Mouse (Mus musculus): ENCODE data around the gene P4hb. TPM values are rescaled to one million over a fixed set of nuclear protein-coding genes. Genes with fewer than 3 reads are reported as not detected.
A peak's percentile ranks its signal among the peaks of the same experiment; 100 is the strongest.

The P4hb gene
- polyA plus RNA-seq, 1 experiment from 2014 or later: 480 TPM

GRCm38 (mm10) chr11:120549986-120550809, 22.9 kb downstream of the P4hb start:
- Histone ChIP-seq H3K27ac (ENCODE audit: poor library complexity, severe bottlenecking) (peak overlapping the region; percentile 97), H3K4me2 (peak overlapping the region; percentile 91), H3K9ac (peak overlapping the region; percentile 98), H3K36me3 (peaks cover 6% of the 10 kb centered on the region; the same call in 1 of the 2 replicates), H3K9me3 (replicated peaks) (no peaks in the 10 kb centered on the region), H3K27me3 (replicated peaks) (no peaks in the 10 kb centered on the region), H3K4me3 (peak overlapping the region; percentile 95), H3K4me1 (replicated peaks) (peaks cover 35% of the 10 kb centered on the region)
- ATAC-seq (ENCODE audit: insufficient number of reproducible peaks, low FRiP score): peak; percentile 30; the same call in 1 of the 2 replicates
- 70% methylated on average over 11 of the region's 11 CpGs for WGBS

DNA sequence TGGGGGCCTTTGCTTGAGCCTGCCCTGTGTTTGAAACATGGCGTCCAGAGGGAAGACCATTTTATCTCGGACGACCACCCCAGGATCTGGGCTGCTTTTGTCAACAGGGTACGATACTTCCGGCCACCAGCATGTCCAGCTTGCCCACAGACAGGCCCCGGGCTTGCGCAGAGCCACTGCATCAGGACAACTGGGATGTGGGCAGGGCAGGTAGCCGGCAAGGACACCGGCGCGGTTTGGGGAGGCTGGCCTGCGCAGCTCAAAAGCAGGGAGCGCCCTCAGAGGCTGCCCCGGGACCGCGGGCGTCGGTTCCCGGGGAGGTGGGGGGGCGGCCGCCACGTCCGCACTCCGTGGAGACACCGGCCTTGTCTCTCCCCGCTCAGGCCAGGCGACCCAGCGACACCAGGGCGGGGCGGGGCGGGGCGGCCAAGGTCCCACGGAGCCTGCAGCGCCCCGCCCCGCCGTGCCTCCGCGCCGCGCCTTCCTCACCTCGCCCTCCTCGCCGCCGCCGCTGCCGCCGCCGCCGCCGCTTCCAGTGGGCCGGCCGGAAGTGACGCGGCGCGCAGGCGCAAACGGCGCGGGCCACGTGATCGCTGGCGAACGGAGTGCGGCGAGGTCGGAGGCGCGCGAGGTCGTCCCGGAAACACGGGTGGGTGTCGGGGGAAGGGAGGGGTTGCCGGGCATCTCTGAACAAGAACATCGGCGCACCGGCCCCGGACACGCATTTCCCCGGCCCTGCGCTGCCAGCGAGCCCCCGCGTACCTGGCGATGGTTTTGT, 23.7 kb downstream of the P4hb start, which contains the start of gene Mcrip1:
Gene Mcrip1, minus strand, starts transcription at position 560 of the 778 bp plus-strand sequence.
- Histone ChIP-seq H3K4me2 (peak within 1 kb of the TSS; percentile 91), H3K36me3 (peaks cover 14% of the 10 kb centered on the region), H3K9ac (peak within 1 kb of the TSS; percentile 98), H3K27me3 (replicated peaks) (no peaks in the 10 kb centered on the region), H3K9me3 (replicated peaks) (no peaks in the 10 kb centered on the region), H3K27ac (ENCODE audit: poor library complexity, severe bottlenecking) (peak within 1 kb of the TSS; percentile 97), H3K4me3 (peak within 1 kb of the TSS; percentile 95), H3K4me1 (replicated peaks) (peaks cover 26% of the 10 kb centered on the region)
- WGBS: 1% methylated on average over 81 of the region's 87 CpGs
- ATAC-seq (ENCODE audit: insufficient number of reproducible peaks, low FRiP score): peak; percentile 91

- H3K27me3 ChIP-seq (replicated peaks): no peaks in the 10 kb centered on the region
- H3K4me3 ChIP-seq: peak overlapping the region; percentile 95
- peaks cover 25% of the 10 kb centered on the region for H3K4me1 ChIP-seq (replicated peaks)
- 17% methylated on average over 7 of the region's 7 CpGs for WGBS
- H3K4me2 ChIP-seq: peak overlapping the region; percentile 91
- H3K27ac ChIP-seq (ENCODE audit: poor library complexity, severe bottlenecking): peak overlapping the region; percentile 97
- H3K9me3 ChIP-seq (replicated peaks): no peaks in the 10 kb centered on the region
- peak overlapping the region; percentile 98 for H3K9ac ChIP-seq
- ATAC-seq (ENCODE audit: insufficient number of reproducible peaks, low FRiP score): no peak
- H3K36me3 ChIP-seq: peaks cover 20% of the 10 kb centered on the region
These were observed 24.3 kb downstream of the P4hb start for GRCm38 (mm10) chr11:120548786-120549167.

DNA sequence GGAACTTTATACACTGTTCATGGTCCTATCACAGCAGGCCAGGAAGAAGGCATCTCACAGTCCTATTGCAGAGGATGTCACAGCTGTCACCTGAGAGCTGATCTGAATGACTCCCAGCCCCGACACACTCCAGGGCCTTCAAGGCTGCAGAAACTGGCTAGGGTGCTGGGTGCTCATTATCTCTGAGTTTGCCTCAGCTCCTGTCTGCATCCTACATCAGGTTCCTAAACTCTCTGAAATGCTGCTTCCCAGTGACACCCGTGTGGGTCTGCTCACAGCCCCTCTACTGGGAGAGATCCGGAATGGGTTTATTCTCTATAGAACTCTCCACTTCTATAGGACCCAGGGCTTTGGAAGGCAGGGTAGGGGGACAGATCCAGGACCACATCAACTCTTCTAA, 24.8 kb downstream of the P4hb start:
- peaks cover 25% of the 10 kb centered on the region for H3K36me3 ChIP-seq
- H3K9me3 ChIP-seq (replicated peaks): no peaks in the 10 kb centered on the region
- peak overlapping the region; percentile 98 for H3K9ac ChIP-seq
- H3K27me3 ChIP-seq (replicated peaks): no peaks in the 10 kb centered on the region
- ATAC-seq (ENCODE audit: insufficient number of reproducible peaks, low FRiP score): no peak
- H3K4me1 ChIP-seq (replicated peaks): peaks cover 25% of the 10 kb centered on the region
- peak overlapping the region; percentile 91 for H3K4me2 ChIP-seq
- peak overlapping the region; percentile 95 for H3K4me3 ChIP-seq
- H3K27ac ChIP-seq (ENCODE audit: poor library complexity, severe bottlenecking): no peak overlapping the region
- WGBS: 70% methylated on average over 3 of the region's 3 CpGs

- H3K9me3 ChIP-seq (replicated peaks): no peaks in the 10 kb centered on the region
- H3K4me2 ChIP-seq: no peak overlapping the region
- no peak overlapping the region for H3K27ac ChIP-seq (ENCODE audit: poor library complexity, severe bottlenecking)
- 63% methylated on average over 2 of the region's 2 CpGs for WGBS
- H3K27me3 ChIP-seq (replicated peaks): no peaks in the 10 kb centered on the region
- H3K9ac ChIP-seq: no peak overlapping the region
- H3K36me3 ChIP-seq: peaks cover 33% of the 10 kb centered on the region
- H3K4me1 ChIP-seq (replicated peaks): peaks cover 28% of the 10 kb centered on the region
- no peak overlapping the region for H3K4me3 ChIP-seq
- no peak for ATAC-seq (ENCODE audit: insufficient number of reproducible peaks, low FRiP score)
These were observed 25.6 kb downstream of the P4hb start for GRCm38 (mm10) chr11:120547469-120547868.

- ATAC-seq (ENCODE audit: insufficient number of reproducible peaks, low FRiP score): no peak
- peaks cover 40% of the 10 kb centered on the region for H3K36me3 ChIP-seq
These were observed 27.1 kb downstream of the P4hb start for GRCm38 (mm10) chr11:120545964-120546363.

DNA sequence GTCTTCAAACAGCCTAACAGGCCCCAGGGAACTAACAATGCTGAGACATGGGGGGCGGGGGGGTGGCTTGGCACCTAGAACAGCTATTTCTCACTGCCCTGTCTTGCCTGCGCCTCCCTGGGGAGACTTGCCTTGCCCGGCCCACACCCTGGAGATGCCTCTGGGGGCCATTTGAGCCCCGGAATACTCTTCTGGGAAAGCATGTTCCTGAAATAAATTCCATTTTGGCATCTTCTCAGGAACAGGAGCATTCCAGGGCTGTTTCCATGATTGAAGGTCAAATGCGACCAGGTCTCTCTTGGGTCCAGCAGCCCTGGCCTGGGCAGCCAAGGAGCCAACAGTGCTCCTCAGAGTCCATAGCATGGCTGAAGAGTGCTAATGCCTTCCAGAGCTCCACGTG, 30.7 kb downstream of the P4hb start:
- Histone ChIP-seq H3K4me3 (no peak overlapping the region), H3K9me3 (replicated peaks) (no peaks in the 10 kb centered on the region), H3K36me3 (peaks cover 40% of the 10 kb centered on the region), H3K27me3 (replicated peaks) (peaks cover 2% of the 10 kb centered on the region), H3K9ac (no peak overlapping the region), H3K27ac (ENCODE audit: poor library complexity, severe bottlenecking) (no peak overlapping the region), H3K4me2 (no peak overlapping the region), H3K4me1 (replicated peaks) (peaks cover 31% of the 10 kb centered on the region)
- WGBS: 78% methylated on average over 6 of the region's 6 CpGs
- no peak for ATAC-seq (ENCODE audit: insufficient number of reproducible peaks, low FRiP score)

More at GRCm38 (mm10) chr11:120545964-120546363, 27.1 kb downstream of the P4hb start:
- peaks cover 35% of the 10 kb centered on the region for H3K4me1 ChIP-seq (replicated peaks)
- H3K27me3 ChIP-seq (replicated peaks): no peaks in the 10 kb centered on the region
- no peaks in the 10 kb centered on the region for H3K9me3 ChIP-seq (replicated peaks)
- no peak overlapping the region for H3K4me2 ChIP-seq
- no peak overlapping the region for H3K27ac ChIP-seq (ENCODE audit: poor library complexity, severe bottlenecking)
- H3K9ac ChIP-seq: no peak overlapping the region
- WGBS: 95% methylated on average over 3 of the region's 3 CpGs
- no peak overlapping the region for H3K4me3 ChIP-seq

GRCm38 (mm10) chr11:120541907-120542306, 31.1 kb downstream of the P4hb start:
- peaks cover 7% of the 10 kb centered on the region for H3K27me3 ChIP-seq (replicated peaks)

DNA sequence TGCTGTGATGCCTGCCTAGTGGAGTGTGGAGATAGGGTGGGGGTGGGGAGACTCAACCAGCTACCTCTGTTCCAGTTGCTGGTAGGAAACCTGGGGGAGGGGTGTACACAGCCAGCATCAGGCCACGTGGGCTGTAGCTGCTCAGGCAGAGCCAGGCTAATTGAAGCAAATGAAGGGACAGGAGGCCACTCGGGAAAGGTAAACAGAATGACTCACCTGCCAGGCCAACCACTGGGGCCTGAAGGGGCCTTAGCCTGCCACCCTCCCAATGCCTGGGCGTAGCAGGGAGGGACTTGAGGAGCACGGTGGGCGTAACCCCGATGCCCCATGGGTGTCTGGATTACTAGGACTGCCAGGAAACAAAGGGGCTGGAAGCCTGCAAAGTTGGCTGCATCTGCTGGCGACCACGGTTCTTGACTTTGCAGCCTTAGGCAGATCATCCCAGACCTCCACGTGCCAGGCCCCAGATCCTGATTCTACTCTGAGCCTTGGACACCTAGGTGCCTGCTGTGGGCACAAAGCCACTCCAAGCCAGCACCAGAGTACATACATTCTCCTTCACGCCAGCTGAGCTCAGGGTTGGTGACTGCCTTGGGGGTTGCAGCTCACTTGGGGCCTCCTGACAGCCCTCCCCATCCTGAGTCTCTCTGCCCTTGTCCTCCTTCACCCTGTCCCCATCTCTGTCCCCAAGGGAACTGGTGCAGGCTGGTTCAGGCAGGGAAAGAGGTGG, 33.6 kb downstream of the P4hb start:
- peak overlapping the region; percentile 29; the same call in 1 of the 2 replicates for H3K9ac ChIP-seq
- H3K4me1 ChIP-seq (replicated peaks): peaks cover 35% of the 10 kb centered on the region
- WGBS: 34% methylated on average over 10 of the region's 10 CpGs
- H3K27ac ChIP-seq (ENCODE audit: poor library complexity, severe bottlenecking): no peak overlapping the region
- ATAC-seq (ENCODE audit: insufficient number of reproducible peaks, low FRiP score): no peak
- H3K4me2 ChIP-seq: no peak overlapping the region
- H3K4me3 ChIP-seq: no peak overlapping the region
- H3K9me3 ChIP-seq (replicated peaks): no peaks in the 10 kb centered on the region
- peaks cover 28% of the 10 kb centered on the region for H3K27me3 ChIP-seq (replicated peaks)
- peaks cover 27% of the 10 kb centered on the region for H3K36me3 ChIP-seq

More at GRCm38 (mm10) chr11:120541907-120542306, 31.1 kb downstream of the P4hb start:
- ATAC-seq (ENCODE audit: insufficient number of reproducible peaks, low FRiP score): no peak
- Histone ChIP-seq H3K4me1 (replicated peaks) (peaks cover 29% of the 10 kb centered on the region), H3K4me2 (no peak overlapping the region), H3K36me3 (peaks cover 40% of the 10 kb centered on the region), H3K27ac (ENCODE audit: poor library complexity, severe bottlenecking) (no peak overlapping the region), H3K9me3 (replicated peaks) (no peaks in the 10 kb centered on the region), H3K4me3 (no peak overlapping the region), H3K9ac (no peak overlapping the region)
- WGBS: 25% methylated on average over 4 of the region's 4 CpGs

- no peaks in the 10 kb centered on the region for H3K9me3 ChIP-seq (replicated peaks)
- peaks cover 34% of the 10 kb centered on the region for H3K27me3 ChIP-seq (replicated peaks)
- no peak overlapping the region for H3K4me3 ChIP-seq
- peaks cover 35% of the 10 kb centered on the region for H3K4me1 ChIP-seq (replicated peaks)
- ATAC-seq (ENCODE audit: insufficient number of reproducible peaks, low FRiP score): no peak
- WGBS: 48% methylated on average over 8 of the region's 8 CpGs
- H3K4me2 ChIP-seq: no peak overlapping the region
- H3K9ac ChIP-seq: no peak overlapping the region
- no peak overlapping the region for H3K27ac ChIP-seq (ENCODE audit: poor library complexity, severe bottlenecking)
- peaks cover 22% of the 10 kb centered on the region for H3K36me3 ChIP-seq
These were observed 34.1 kb downstream of the P4hb start for GRCm38 (mm10) chr11:120538955-120539284.

GRCm38 (mm10) chr11:120538485-120538884, 34.6 kb downstream of the P4hb start:
- Histone ChIP-seq H3K9me3 (replicated peaks) (no peaks in the 10 kb centered on the region), H3K27me3 (replicated peaks) (peaks cover 38% of the 10 kb centered on the region), H3K36me3 (peaks cover 18% of the 10 kb centered on the region), H3K27ac (ENCODE audit: poor library complexity, severe bottlenecking) (no peak overlapping the region), H3K9ac (no peak overlapping the region), H3K4me1 (replicated peaks) (peaks cover 35% of the 10 kb centered on the region), H3K4me3 (no peak overlapping the region), H3K4me2 (no peak overlapping the region)
- ATAC-seq (ENCODE audit: insufficient number of reproducible peaks, low FRiP score): no peak
- 71% methylated on average over 3 of the region's 3 CpGs for WGBS

All from heart, embryonic 12.5 days (tissue).